Mouse (Mus musculus) hindbrain, postnatal 0 days (tissue): Measurements from ENCODE around the gene Rab1a. TPM values are rescaled to one million over a fixed set of nuclear protein-coding genes. Genes with fewer than 3 reads are reported as not detected.
A peak's percentile ranks its signal among the peaks of the same experiment; 100 is the strongest.

Experiments
- ATAC-seq: fragments of 200-750 bp; cut with Nextera tagmentation; 2 replicates; pipeline ENCODE4 v1.8.0; 2017; ENCODE audit warnings: mild to moderate bottlenecking, moderate TSS enrichment, moderate library complexity
- DNase-seq: peaks from one replicate; pipeline ENCODE4 v3.0.0-alpha.2; 2015; ENCODE audit warnings: low spot score
- H3K27ac ChIP-seq: fragments of 300-500 bp; sonication (generic); 2 replicates; pipeline ENCODE4 v1.5.1; 2014; ENCODE audit warnings: mild to moderate bottlenecking
- H3K27me3 ChIP-seq: fragments of 300-500 bp; sonication (generic); 2 replicates; pipeline ENCODE4 v1.6.1; 2014; ENCODE audit warnings: low read length, mixed read lengths; ENCODE audit not compliant: insufficient read depth
- H3K36me3 ChIP-seq: fragments of 300-500 bp; sonication (generic); 2 replicates; pipeline ENCODE4 v1.6.1; 2014; ENCODE audit warnings: low read length, mixed read lengths; ENCODE audit not compliant: insufficient read depth
- H3K4me1 ChIP-seq: fragments of 300-500 bp; sonication (generic); 2 replicates; pipeline ENCODE4 v1.6.1; 2014; ENCODE audit warnings: antibody characterized with exemption, low read length, mixed read lengths; ENCODE audit not compliant: insufficient read depth
- H3K4me2 ChIP-seq: fragments of 300-500 bp; sonication (generic); 2 replicates; pipeline ENCODE4 v1.6.1; 2014; ENCODE audit warnings: low read depth, mild to moderate bottlenecking, low read length, moderate library complexity, mixed read lengths
- H3K4me3 ChIP-seq: fragments of 300-500 bp; sonication (generic); 2 replicates; pipeline ENCODE4 v1.5.1; 2014; ENCODE audit warnings: low read length
- H3K9ac ChIP-seq: fragments of 300-500 bp; sonication (generic); replicated peaks from 2 replicates; pipeline ENCODE4 v1.6.1; 2014; ENCODE audit warnings: mild to moderate bottlenecking, low read length, moderate library complexity, mixed read lengths
- H3K9me3 ChIP-seq: fragments of 300-500 bp; sonication (generic); 2 replicates; pipeline ENCODE4 v1.6.1; 2016; ENCODE audit warnings: low read length, mixed read lengths
- CTCF ChIP-seq: IDR thresholded peaks from 2 replicates; pipeline ENCODE4 v1.5.1; 2016; ENCODE audit warnings: antibody characterized with exemption, control low read depth, low read depth
- WGBS: fragments of 180-500 bp; shearing (Covaris S2); extraction: QIAGEN DNeasy Blood & Tissue Kit; methylation state at CpG from one replicate; pipeline ENCODE4 v1.1.7; 2014; 5-methylcytosine and 5-hydroxymethylcytosine counted together
- polyA plus RNA-seq: library from polyadenylated mRNA; unstranded; fragments of >200 nt; fragmentation: Nextera tagmentation; extraction: Ambion mirVana; gene quantifications from 2 replicates; pipeline ENCODE4 v1.2.1, GENCODE M21; 2015
- total RNA-seq: library from RNA; depleted of rRNA; stranded (reverse); fragments of >200 nt; gene quantifications from 2 replicates; pipeline ENCODE4 v1.2.3, GENCODE M21; 2014

The Rab1a gene
- total and polyA plus RNA-seq, 2 experiments from 2014 or later, result 92.4 to 310 TPM

GRCm38 (mm10) chr11:20232016-20232755 lies 31.0 kb downstream of the Rab1a start:
- Histone ChIP-seq H3K4me3 (no peak overlapping the region), H3K4me1 (no peaks in the 10 kb centered on the region), H3K9me3 (no peaks in the 10 kb centered on the region), H3K4me2 (no peak overlapping the region), H3K36me3 (peaks cover 36% of the 10 kb centered on the region), H3K27ac (peak overlapping the region; percentile 54; the same call in 1 of the 2 replicates), H3K9ac (no peak overlapping the region), H3K27me3 (no peaks in the 10 kb centered on the region)
- DNase-seq, result peak; percentile 15
- WGBS, result 75% methylated on average over 4 of the region's 5 CpGs
- peak; percentile 60; the same call in 1 of the 2 replicates for ATAC-seq
- no peak for TF ChIP-seq CTCF

- Histone ChIP-seq H3K9me3 (no peaks in the 10 kb centered on the region), H3K4me3 (no peak overlapping the region), H3K27me3 (no peaks in the 10 kb centered on the region), H3K9ac (no peak overlapping the region), H3K4me2 (no peak overlapping the region), H3K27ac (no peak overlapping the region), H3K36me3 (peaks cover 40% of the 10 kb centered on the region), H3K4me1 (no peaks in the 10 kb centered on the region)
- TF ChIP-seq CTCF, result peak; percentile 19; the same call in 1 of the 2 replicates
- DNase-seq, result peak; percentile 38
- 65% methylated on average over 3 of the region's 3 CpGs for WGBS
- ATAC-seq, result no peak
Observed at GRCm38 (mm10) chr11:20234233-20234632, 33.0 kb downstream of the Rab1a start.

DNA sequence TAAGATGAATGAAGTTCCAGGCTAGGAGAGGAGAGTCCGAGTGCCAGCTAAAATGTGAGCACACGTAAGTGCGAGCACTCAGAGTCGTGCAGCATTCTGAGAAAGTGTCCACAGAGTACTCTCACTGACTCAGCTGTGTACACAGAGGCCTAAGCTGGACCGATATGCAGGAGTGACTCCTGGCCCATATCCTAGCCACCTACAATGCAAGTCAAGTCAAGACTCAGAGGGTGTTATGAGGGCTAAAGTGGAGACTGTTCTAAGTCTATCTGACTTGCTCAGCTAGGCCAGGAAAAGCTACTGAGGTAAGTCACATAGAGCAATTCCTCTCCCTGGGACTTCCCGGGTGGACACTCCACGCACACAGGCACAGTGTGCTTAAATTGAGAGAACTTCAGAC lies 35.8 kb downstream of the Rab1a start:
- WGBS, result 93% methylated on average over 7 of the region's 7 CpGs

DNA sequence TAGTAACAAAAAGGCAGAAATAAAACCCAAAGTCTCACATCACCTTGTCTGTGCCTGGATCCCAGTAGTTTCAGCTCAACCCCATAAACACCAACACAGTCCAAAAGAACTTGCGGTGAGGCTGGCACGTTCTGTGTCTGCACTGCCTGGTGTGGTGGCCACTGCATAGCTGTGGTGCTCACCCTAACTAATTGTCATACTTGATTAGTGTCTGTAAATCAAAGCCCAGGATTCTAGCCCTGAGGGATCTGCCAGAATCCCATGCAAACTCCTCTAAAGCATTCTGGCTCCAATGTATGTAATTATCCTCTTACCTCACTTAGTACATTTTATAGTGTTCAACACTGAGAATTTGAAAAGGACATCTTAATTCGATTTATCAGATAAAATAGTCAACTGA lies 36.7 kb downstream of the Rab1a start:
- no peak overlapping the region for H3K27ac ChIP-seq
- 86% methylated on average over 3 of the region's 3 CpGs for WGBS
- no peak overlapping the region for H3K4me3 ChIP-seq
- no peaks in the 10 kb centered on the region for H3K4me1 ChIP-seq
- no peak overlapping the region for H3K4me2 ChIP-seq
- H3K27me3 ChIP-seq, result no peaks in the 10 kb centered on the region
- peaks cover 51% of the 10 kb centered on the region for H3K36me3 ChIP-seq
- DNase-seq (no peak), ATAC-seq (no peak)
- no peak for TF ChIP-seq CTCF
- no peaks in the 10 kb centered on the region for H3K9me3 ChIP-seq
- no peak overlapping the region for H3K9ac ChIP-seq

More for the DNA sequence above, 35.8 kb downstream of the Rab1a start:
- Histone ChIP-seq H3K9me3 (no peaks in the 10 kb centered on the region), H3K9ac (no peak overlapping the region), H3K4me3 (no peak overlapping the region), H3K36me3 (peaks cover 51% of the 10 kb centered on the region), H3K4me2 (no peak overlapping the region), H3K27me3 (no peaks in the 10 kb centered on the region), H3K27ac (no peak overlapping the region), H3K4me1 (no peaks in the 10 kb centered on the region)
- no peak for DNase-seq
- no peak for ATAC-seq
- no peak for TF ChIP-seq CTCF

GRCm38 (mm10) chr11:20239279-20239861 lies 38.1 kb downstream of the Rab1a start:
- H3K36me3 ChIP-seq, result peaks cover 51% of the 10 kb centered on the region
- DNase-seq, result no peak
- no peak overlapping the region for H3K4me2 ChIP-seq
- H3K9ac ChIP-seq, result no peak overlapping the region
- no peak overlapping the region for H3K27ac ChIP-seq
- no peaks in the 10 kb centered on the region for H3K4me1 ChIP-seq
- WGBS, result 92% methylated on average over 9 of the region's 9 CpGs
- H3K9me3 ChIP-seq, result no peaks in the 10 kb centered on the region
- no peak for TF ChIP-seq CTCF
- H3K27me3 ChIP-seq, result no peaks in the 10 kb centered on the region
- ATAC-seq, result no peak
- H3K4me3 ChIP-seq, result no peak overlapping the region

DNA sequence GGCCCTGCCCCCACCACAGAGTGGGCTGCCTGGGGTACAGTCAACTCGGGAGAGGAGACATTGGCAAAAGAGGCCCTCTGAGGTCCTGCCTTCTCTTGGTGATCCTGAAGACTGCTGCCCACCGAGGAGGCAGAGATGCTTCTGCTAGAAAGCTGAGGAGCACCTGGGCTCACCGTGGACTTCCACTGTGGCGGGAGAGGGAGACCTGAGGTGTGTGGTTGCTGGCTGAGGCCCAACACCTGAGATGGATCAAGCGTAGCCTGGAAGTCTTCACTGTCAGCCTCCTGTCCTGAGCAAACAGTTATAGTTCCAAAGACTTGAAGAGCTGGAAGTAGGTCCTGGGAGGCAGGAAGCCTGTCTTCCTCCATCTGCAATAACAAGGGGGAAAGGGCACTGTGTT lies 39.1 kb downstream of the Rab1a start:
- Histone ChIP-seq H3K9me3 (no peaks in the 10 kb centered on the region), H3K36me3 (peaks cover 47% of the 10 kb centered on the region), H3K27me3 (no peaks in the 10 kb centered on the region), H3K4me1 (no peaks in the 10 kb centered on the region), H3K9ac (no peak overlapping the region), H3K4me2 (no peak overlapping the region), H3K27ac (no peak overlapping the region), H3K4me3 (no peak overlapping the region)
- DNase-seq (no peak), ATAC-seq (no peak)
- 73% methylated on average over 5 of the region's 5 CpGs for WGBS
- TF ChIP-seq CTCF, result no peak

GRCm38 (mm10) chr11:20241311-20241710 lies 40.1 kb downstream of the Rab1a start:
- no peaks in the 10 kb centered on the region for H3K4me1 ChIP-seq
- H3K4me2 ChIP-seq, result no peak overlapping the region
- H3K9me3 ChIP-seq, result no peaks in the 10 kb centered on the region
- TF ChIP-seq CTCF, result no peak
- peaks cover 42% of the 10 kb centered on the region for H3K36me3 ChIP-seq
- H3K27ac ChIP-seq, result no peak overlapping the region
- ATAC-seq (no peak), DNase-seq (no peak)
- H3K9ac ChIP-seq, result no peak overlapping the region
- WGBS, result 93% methylated on average over 7 of the region's 7 CpGs
- no peaks in the 10 kb centered on the region for H3K27me3 ChIP-seq
- H3K4me3 ChIP-seq, result no peak overlapping the region
